Mouse (Mus musculus): ENCODE results near the gene Abcc1. TPM values are rescaled to one million over a fixed set of nuclear protein-coding genes. Genes with fewer than 3 reads are reported as not detected.
A peak's percentile ranks its signal among the peaks of the same experiment; 100 is the strongest.

Abcc1 gene
- polyA plus RNA-seq, 1 experiment from 2014 or later = 12.5 TPM

DNA sequence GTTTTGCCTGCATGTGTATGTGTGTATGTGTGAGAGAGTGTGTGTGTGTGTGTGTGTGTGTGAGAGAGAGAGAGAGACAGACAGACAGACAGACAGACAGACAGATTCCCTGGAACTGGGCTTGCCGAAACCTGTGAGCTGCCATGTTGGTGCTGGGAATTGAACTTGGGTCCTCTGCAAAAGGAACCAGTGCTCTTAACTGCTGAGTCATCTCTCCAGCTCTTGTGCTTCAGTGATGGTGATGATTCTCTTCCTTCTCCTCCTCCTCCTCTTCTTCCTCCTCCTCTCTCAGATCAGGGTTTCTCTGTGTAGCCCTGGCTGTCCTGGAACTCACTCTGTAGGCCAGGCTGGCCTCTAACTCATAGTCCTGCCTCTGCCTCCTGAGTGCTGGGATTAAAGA is 4.7 kb downstream of the Abcc1 start:
- no peak overlapping the region for H3K4me3 ChIP-seq (ENCODE audit: low read depth, low read length)
- DNase-seq (ENCODE audit: low spot score) = no peak

DNA sequence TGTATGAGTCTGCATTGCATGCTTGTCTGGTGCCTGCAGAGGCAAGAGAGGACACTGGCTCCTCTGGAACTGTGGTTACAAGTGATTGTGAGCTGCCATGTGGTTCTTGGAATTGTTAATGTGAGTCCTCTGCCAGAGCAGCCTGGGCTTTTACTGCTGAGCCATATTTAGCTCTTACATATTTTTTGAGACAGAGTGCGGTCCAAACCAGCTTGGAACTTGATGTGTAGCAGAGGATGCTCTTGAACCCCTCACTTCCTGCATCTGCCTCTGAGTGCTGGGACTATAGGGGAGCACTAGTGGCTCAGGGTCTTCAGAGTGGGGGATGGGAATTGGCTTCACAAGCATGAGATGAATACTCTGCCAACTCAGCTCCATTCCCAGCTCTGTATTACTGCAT is 10.0 kb downstream of the Abcc1 start:
- Histone ChIP-seq H3K4me1 (replicated peaks; ENCODE audit: control insufficient read depth, insufficient read depth, low read length) (peaks cover 16% of the 10 kb centered on the region), H3K27me3 (replicated peaks; ENCODE audit: control insufficient read depth, insufficient read depth, low read length) (no peaks in the 10 kb centered on the region), H3K9ac (ENCODE audit: low read length) (no peak overlapping the region), H3K36me3 (ENCODE audit: control insufficient read depth, insufficient read depth, low read length) (no peaks in the 10 kb centered on the region), H3K4me3 (ENCODE audit: low read depth, low read length) (no peak overlapping the region), H3K4me2 (ENCODE audit: low read length) (no peak overlapping the region), H3K9me3 (ENCODE audit: control insufficient read depth, low read length) (no peaks in the 10 kb centered on the region), H3K27ac (ENCODE audit: low read depth) (no peak overlapping the region)
- WGBS = 52% methylated on average over 1 of the region's 1 CpGs
- ATAC-seq (replicated peaks; ENCODE audit: low FRiP score, low TSS enrichment, low read depth) (no peak), DNase-seq (ENCODE audit: low spot score) (no peak)

More for the DNA sequence above, 4.7 kb downstream of the Abcc1 start:
- Histone ChIP-seq H3K9me3 (ENCODE audit: control insufficient read depth, low read length) (no peaks in the 10 kb centered on the region), H3K27ac (ENCODE audit: low read depth) (no peak overlapping the region), H3K4me2 (ENCODE audit: low read length) (no peak overlapping the region), H3K36me3 (ENCODE audit: control insufficient read depth, insufficient read depth, low read length) (no peaks in the 10 kb centered on the region), H3K9ac (ENCODE audit: low read length) (no peak overlapping the region), H3K27me3 (replicated peaks; ENCODE audit: control insufficient read depth, insufficient read depth, low read length) (no peaks in the 10 kb centered on the region), H3K4me1 (replicated peaks; ENCODE audit: control insufficient read depth, insufficient read depth, low read length) (peaks cover 7% of the 10 kb centered on the region)
- WGBS = 87% methylated on average over 1 of the region's 1 CpGs
- no peak for ATAC-seq (replicated peaks; ENCODE audit: low FRiP score, low TSS enrichment, low read depth)

DNA sequence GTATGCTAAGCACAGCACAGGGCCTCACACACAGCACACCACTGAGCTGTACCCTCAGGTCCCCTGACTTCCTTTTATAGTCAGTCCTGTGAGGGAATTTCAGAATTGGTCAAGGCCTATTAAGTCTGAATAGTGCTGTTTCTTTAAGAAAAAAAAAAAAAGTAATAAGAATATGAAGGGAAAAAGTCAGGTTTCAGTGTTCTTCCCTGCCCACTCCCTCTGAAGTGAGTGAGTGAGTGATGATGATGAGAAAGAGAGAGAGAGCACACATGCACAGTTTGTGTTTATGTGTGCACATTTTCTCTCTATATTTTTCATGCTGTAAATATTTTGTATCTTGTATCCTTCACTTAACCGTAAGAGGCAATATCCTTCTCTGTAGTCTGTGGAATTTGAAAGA is 11.0 kb downstream of the Abcc1 start:
- no peak overlapping the region for H3K4me3 ChIP-seq (ENCODE audit: low read depth, low read length)
- no peak for DNase-seq (ENCODE audit: low spot score)
- H3K36me3 ChIP-seq (ENCODE audit: control insufficient read depth, insufficient read depth, low read length) = no peaks in the 10 kb centered on the region
- no peak for ATAC-seq (replicated peaks; ENCODE audit: low FRiP score, low TSS enrichment, low read depth)
- peak overlapping the region; percentile 79 for H3K27ac ChIP-seq (ENCODE audit: low read depth)
- WGBS = 49% methylated on average over 1 of the region's 1 CpGs
- peaks cover 16% of the 10 kb centered on the region for H3K4me1 ChIP-seq (replicated peaks; ENCODE audit: control insufficient read depth, insufficient read depth, low read length)
- H3K4me2 ChIP-seq (ENCODE audit: low read length) = peak overlapping the region; percentile 15; the same call in 1 of the 2 replicates
- no peaks in the 10 kb centered on the region for H3K9me3 ChIP-seq (ENCODE audit: control insufficient read depth, low read length)
- no peaks in the 10 kb centered on the region for H3K27me3 ChIP-seq (replicated peaks; ENCODE audit: control insufficient read depth, insufficient read depth, low read length)
- H3K9ac ChIP-seq (ENCODE audit: low read length) = no peak overlapping the region

DNA sequence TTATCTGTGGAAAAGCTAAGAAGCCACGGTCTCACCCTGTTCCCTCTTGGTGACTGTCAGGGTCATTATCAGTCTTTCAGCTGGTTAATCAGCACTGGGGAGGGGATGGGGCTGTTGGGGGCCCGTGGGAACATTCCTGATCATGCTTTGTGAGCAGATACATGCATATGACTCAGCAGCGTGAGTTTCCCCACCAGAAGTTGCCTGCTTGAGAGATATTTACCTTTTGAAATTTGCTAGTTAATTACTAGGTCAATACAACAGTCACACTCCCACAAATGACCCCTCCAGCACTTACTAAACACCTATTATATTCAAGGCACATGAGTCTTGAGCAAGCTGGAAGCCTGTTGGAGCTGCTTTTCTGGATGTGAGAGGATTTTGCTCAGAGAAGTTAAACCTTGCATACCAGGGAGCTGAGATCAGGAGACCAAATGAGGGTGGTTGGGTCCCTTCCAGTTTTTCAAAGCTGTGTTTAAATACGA is 11.5 kb downstream of the Abcc1 start:
- Histone ChIP-seq H3K36me3 (ENCODE audit: control insufficient read depth, insufficient read depth, low read length) (no peaks in the 10 kb centered on the region), H3K4me3 (ENCODE audit: low read depth, low read length) (no peak overlapping the region), H3K4me1 (replicated peaks; ENCODE audit: control insufficient read depth, insufficient read depth, low read length) (peaks cover 16% of the 10 kb centered on the region), H3K4me2 (ENCODE audit: low read length) (peak overlapping the region; percentile 15; the same call in 1 of the 2 replicates), H3K27ac (ENCODE audit: low read depth) (peak overlapping the region; percentile 79), H3K27me3 (replicated peaks; ENCODE audit: control insufficient read depth, insufficient read depth, low read length) (no peaks in the 10 kb centered on the region), H3K9me3 (ENCODE audit: control insufficient read depth, low read length) (no peaks in the 10 kb centered on the region), H3K9ac (ENCODE audit: low read length) (0 out of 2 replicates have a peak overlapping the region, but pooled peaks have one; percentile 10)
- DNase-seq (ENCODE audit: low spot score) (peak; percentile 53), ATAC-seq (replicated peaks; ENCODE audit: low FRiP score, low TSS enrichment, low read depth) (no peak)
- WGBS = 44% methylated on average over 4 of the region's 4 CpGs

GRCm38 (mm10) chr16:14375942-14376341 is 14.6 kb downstream of the Abcc1 start:
- Histone ChIP-seq H3K9ac (ENCODE audit: low read length) (no peak overlapping the region), H3K4me3 (ENCODE audit: low read depth, low read length) (no peak overlapping the region), H3K27me3 (replicated peaks; ENCODE audit: control insufficient read depth, insufficient read depth, low read length) (no peaks in the 10 kb centered on the region), H3K4me2 (ENCODE audit: low read length) (no peak overlapping the region), H3K27ac (ENCODE audit: low read depth) (no peak overlapping the region), H3K36me3 (ENCODE audit: control insufficient read depth, insufficient read depth, low read length) (no peaks in the 10 kb centered on the region), H3K9me3 (ENCODE audit: control insufficient read depth, low read length) (no peaks in the 10 kb centered on the region), H3K4me1 (replicated peaks; ENCODE audit: control insufficient read depth, insufficient read depth, low read length) (peaks cover 16% of the 10 kb centered on the region)
- ATAC-seq (replicated peaks; ENCODE audit: low FRiP score, low TSS enrichment, low read depth) = no peak
- DNase-seq (ENCODE audit: low spot score) = no peak
- 89% methylated on average over 1 of the region's 1 CpGs for WGBS

DNA sequence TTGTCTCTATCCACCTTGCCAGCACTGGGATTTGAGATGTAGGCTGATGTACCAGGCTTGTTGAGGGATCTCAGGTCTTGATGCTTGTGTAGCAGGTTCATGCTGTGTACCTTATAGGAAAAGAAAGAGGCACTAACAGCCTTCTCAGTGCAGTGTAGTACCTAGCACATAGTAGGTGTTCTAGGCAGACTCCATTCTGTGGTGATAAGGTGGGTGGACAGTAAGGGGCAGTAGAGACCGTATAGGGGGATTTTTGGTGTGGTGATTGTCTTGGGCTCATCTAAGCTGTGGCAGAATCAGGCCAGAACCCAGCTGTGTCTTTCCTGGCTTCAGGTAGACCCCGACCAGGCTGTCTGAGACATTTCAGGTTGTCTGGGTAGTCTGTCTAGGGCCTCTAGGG is 15.0 kb downstream of the Abcc1 start:
- H3K27ac ChIP-seq (ENCODE audit: low read depth) = no peak overlapping the region
- ATAC-seq (replicated peaks; ENCODE audit: low FRiP score, low TSS enrichment, low read depth) (no peak), DNase-seq (ENCODE audit: low spot score) (no peak)
- no peaks in the 10 kb centered on the region for H3K36me3 ChIP-seq (ENCODE audit: control insufficient read depth, insufficient read depth, low read length)
- peaks cover 16% of the 10 kb centered on the region for H3K4me1 ChIP-seq (replicated peaks; ENCODE audit: control insufficient read depth, insufficient read depth, low read length)
- no peak overlapping the region for H3K4me3 ChIP-seq (ENCODE audit: low read depth, low read length)
- H3K9ac ChIP-seq (ENCODE audit: low read length) = no peak overlapping the region
- no peaks in the 10 kb centered on the region for H3K27me3 ChIP-seq (replicated peaks; ENCODE audit: control insufficient read depth, insufficient read depth, low read length)
- 73% methylated on average over 2 of the region's 2 CpGs for WGBS
- no peak overlapping the region for H3K4me2 ChIP-seq (ENCODE audit: low read length)
- H3K9me3 ChIP-seq (ENCODE audit: control insufficient read depth, low read length) = no peaks in the 10 kb centered on the region

DNA sequence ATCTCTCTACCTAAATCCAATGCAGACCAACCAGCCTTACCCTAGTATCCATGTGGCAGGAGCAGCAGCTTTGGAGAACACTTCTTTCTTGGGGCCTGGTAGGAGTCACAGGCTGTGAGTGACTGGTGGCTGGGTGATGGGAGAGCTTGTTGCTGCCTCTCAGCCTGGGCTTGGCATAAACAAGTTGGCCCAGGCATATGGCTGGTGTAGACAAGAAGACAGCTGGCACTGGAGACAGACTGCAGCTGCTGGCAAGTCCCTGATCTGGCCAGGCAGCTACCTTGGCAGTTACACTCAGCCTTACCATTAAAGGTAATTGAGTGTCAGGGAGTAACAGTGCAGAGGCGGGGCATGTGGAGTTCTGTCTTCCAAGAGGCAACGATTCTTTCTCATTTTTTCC is 16.0 kb downstream of the Abcc1 start:
- DNase-seq (ENCODE audit: low spot score) = no peak
- H3K36me3 ChIP-seq (ENCODE audit: control insufficient read depth, insufficient read depth, low read length) = no peaks in the 10 kb centered on the region

DNA sequence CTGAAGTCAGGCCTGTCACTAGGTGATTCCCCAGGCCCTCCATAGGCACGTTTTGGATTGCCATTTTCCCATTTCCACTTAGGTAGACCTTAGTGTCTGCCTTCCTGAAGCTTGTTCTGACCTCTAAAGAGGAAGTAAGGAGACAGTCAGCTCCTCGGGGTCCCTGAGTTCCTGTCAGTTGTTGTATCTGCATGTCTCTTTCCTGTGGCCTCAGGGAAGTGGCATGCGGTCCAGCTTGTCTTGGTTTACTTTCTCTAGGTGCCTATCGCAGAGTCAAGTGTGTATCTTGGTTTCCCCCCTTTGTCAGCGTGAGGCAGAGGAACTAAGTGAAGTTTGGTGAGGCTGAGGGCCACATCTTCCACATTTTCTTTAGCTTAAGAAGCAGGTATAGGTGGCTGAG is 17.3 kb downstream of the Abcc1 start:
- 80% methylated on average over 5 of the region's 5 CpGs for WGBS
- no peaks in the 10 kb centered on the region for H3K36me3 ChIP-seq (ENCODE audit: control insufficient read depth, insufficient read depth, low read length)

More for the DNA sequence above, 16.0 kb downstream of the Abcc1 start:
- H3K4me1 ChIP-seq (replicated peaks; ENCODE audit: control insufficient read depth, insufficient read depth, low read length) = peaks cover 8% of the 10 kb centered on the region
- H3K4me2 ChIP-seq (ENCODE audit: low read length) = no peak overlapping the region
- no peak overlapping the region for H3K9ac ChIP-seq (ENCODE audit: low read length)
- 67% methylated on average over 2 of the region's 2 CpGs for WGBS
- no peaks in the 10 kb centered on the region for H3K27me3 ChIP-seq (replicated peaks; ENCODE audit: control insufficient read depth, insufficient read depth, low read length)
- no peak overlapping the region for H3K4me3 ChIP-seq (ENCODE audit: low read depth, low read length)
- no peaks in the 10 kb centered on the region for H3K9me3 ChIP-seq (ENCODE audit: control insufficient read depth, low read length)
- ATAC-seq (replicated peaks; ENCODE audit: low FRiP score, low TSS enrichment, low read depth) = 0 out of 2 replicates have a peak, but pooled peaks have one; percentile 15
- H3K27ac ChIP-seq (ENCODE audit: low read depth) = peak overlapping the region; percentile 33; the same call in 1 of the 2 replicates

GRCm38 (mm10) chr16:14379888-14380287 is 18.5 kb downstream of the Abcc1 start:
- no peak overlapping the region for H3K27ac ChIP-seq (ENCODE audit: low read depth)
- 92% methylated on average over 7 of the region's 7 CpGs for WGBS
- no peaks in the 10 kb centered on the region for H3K27me3 ChIP-seq (replicated peaks; ENCODE audit: control insufficient read depth, insufficient read depth, low read length)
- H3K36me3 ChIP-seq (ENCODE audit: control insufficient read depth, insufficient read depth, low read length) = no peaks in the 10 kb centered on the region
- no peak overlapping the region for H3K4me3 ChIP-seq (ENCODE audit: low read depth, low read length)
- H3K4me2 ChIP-seq (ENCODE audit: low read length) = no peak overlapping the region
- H3K9me3 ChIP-seq (ENCODE audit: control insufficient read depth, low read length) = no peaks in the 10 kb centered on the region
- ATAC-seq (replicated peaks; ENCODE audit: low FRiP score, low TSS enrichment, low read depth) (no peak), DNase-seq (ENCODE audit: low spot score) (no peak)
- no peak overlapping the region for H3K9ac ChIP-seq (ENCODE audit: low read length)
- no peaks in the 10 kb centered on the region for H3K4me1 ChIP-seq (replicated peaks; ENCODE audit: control insufficient read depth, insufficient read depth, low read length)

More for the DNA sequence above, 17.3 kb downstream of the Abcc1 start:
- no peaks in the 10 kb centered on the region for H3K9me3 ChIP-seq (ENCODE audit: control insufficient read depth, low read length)
- H3K4me3 ChIP-seq (ENCODE audit: low read depth, low read length) = no peak overlapping the region
- no peak overlapping the region for H3K9ac ChIP-seq (ENCODE audit: low read length)
- DNase-seq (ENCODE audit: low spot score) (no peak), ATAC-seq (replicated peaks; ENCODE audit: low FRiP score, low TSS enrichment, low read depth) (no peak)
- H3K4me1 ChIP-seq (replicated peaks; ENCODE audit: control insufficient read depth, insufficient read depth, low read length) = no peaks in the 10 kb centered on the region
- H3K27me3 ChIP-seq (replicated peaks; ENCODE audit: control insufficient read depth, insufficient read depth, low read length) = no peaks in the 10 kb centered on the region
- no peak overlapping the region for H3K27ac ChIP-seq (ENCODE audit: low read depth)
- H3K4me2 ChIP-seq (ENCODE audit: low read length) = no peak overlapping the region

Data from intestine, embryonic 14.5 days (tissue).